Mouse (Mus musculus): ENCODE measurements around the gene Zbtb48. TPM values are rescaled to one million over a fixed set of nuclear protein-coding genes. Genes with fewer than 3 reads are reported as not detected.
A peak's percentile ranks its signal among the peaks of the same experiment; 100 is the strongest.

Gene Zbtb48
- total and polyA plus RNA-seq, 2 experiments from 2014 or later: 10.9 to 14.2 TPM

- ATAC-seq (no peak), DNase-seq (no peak)
- H3K27me3 ChIP-seq (ENCODE audit: insufficient read depth, low read length): no peaks in the 10 kb centered on the region
- no peak for TF ChIP-seq CTCF (IDR thresholded peaks at IDR 0.05; ENCODE audit: low read depth)
- no peak overlapping the region for H3K4me2 ChIP-seq (ENCODE audit: low read depth)
- H3K4me1 ChIP-seq (ENCODE audit: insufficient read depth): no peaks in the 10 kb centered on the region
- no peaks in the 10 kb centered on the region for H3K9me3 ChIP-seq (ENCODE audit: low read length)
- no peak overlapping the region for H3K4me3 ChIP-seq (ENCODE audit: low read depth, low read length)
- H3K9ac ChIP-seq: no peak overlapping the region
- 81% methylated on average over 3 of the region's 3 CpGs for WGBS
- no peaks in the 10 kb centered on the region for H3K36me3 ChIP-seq (ENCODE audit: insufficient read depth)
- H3K27ac ChIP-seq (ENCODE audit: low read depth, low read length): no peak overlapping the region
Measured at GRCm38 (mm10) chr4:152069245-152069644, 41.8 kb upstream of the Zbtb48 start.

DNA sequence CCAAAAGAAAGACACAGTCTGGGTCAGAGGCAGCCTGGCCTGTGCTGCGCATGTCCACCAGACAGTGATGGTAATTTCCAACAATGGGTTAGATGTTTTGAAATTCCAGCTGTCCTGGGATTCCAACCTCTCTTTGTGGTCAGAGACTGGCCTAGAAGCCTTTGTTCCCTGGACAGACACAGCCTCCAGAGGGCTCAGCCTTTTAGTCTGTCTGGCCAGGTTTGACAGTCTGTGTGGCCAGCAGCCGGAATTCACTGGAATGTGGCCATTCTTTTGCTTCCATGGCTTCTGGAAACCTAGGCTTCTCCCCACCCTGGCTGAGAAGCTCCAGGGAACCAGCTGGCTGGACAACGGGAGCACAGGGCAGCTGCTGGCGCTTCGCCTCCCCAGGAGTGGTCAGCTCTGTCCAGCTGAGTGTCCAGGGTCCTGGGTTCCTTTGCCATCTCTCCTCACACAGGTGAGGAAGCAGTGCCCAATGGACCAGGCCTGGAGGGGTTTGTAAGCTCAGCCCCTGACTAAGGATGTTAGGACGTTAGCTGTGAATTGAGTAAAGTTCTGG lies 40.8 kb upstream of the Zbtb48 start:
- Histone ChIP-seq H3K4me1 (ENCODE audit: insufficient read depth) (no peaks in the 10 kb centered on the region), H3K36me3 (ENCODE audit: insufficient read depth) (no peaks in the 10 kb centered on the region), H3K27me3 (ENCODE audit: insufficient read depth, low read length) (no peaks in the 10 kb centered on the region), H3K9ac (no peak overlapping the region), H3K4me3 (ENCODE audit: low read depth, low read length) (no peak overlapping the region), H3K9me3 (ENCODE audit: low read length) (no peaks in the 10 kb centered on the region), H3K27ac (ENCODE audit: low read depth, low read length) (no peak overlapping the region), H3K4me2 (ENCODE audit: low read depth) (no peak overlapping the region)
- 79% methylated on average over 6 of the region's 6 CpGs for WGBS
- no peak for DNase-seq
- TF ChIP-seq CTCF (IDR thresholded peaks at IDR 0.05; ENCODE audit: low read depth): no peak
- no peak for ATAC-seq

GRCm38 (mm10) chr4:152067280-152067679 lies 39.8 kb upstream of the Zbtb48 start:
- H3K4me2 ChIP-seq (ENCODE audit: low read depth): no peak overlapping the region
- ATAC-seq: no peak

GRCm38 (mm10) chr4:152062390-152063110 lies 35.1 kb upstream of the Zbtb48 start:
- ATAC-seq (0 out of 2 replicates have a peak, but pooled peaks have one; percentile 18), DNase-seq (no peak)
- Histone ChIP-seq H3K36me3 (ENCODE audit: insufficient read depth) (peaks cover 29% of the 10 kb centered on the region), H3K4me3 (ENCODE audit: low read depth, low read length) (no peak overlapping the region), H3K27me3 (ENCODE audit: insufficient read depth, low read length) (no peaks in the 10 kb centered on the region), H3K4me1 (ENCODE audit: insufficient read depth) (no peaks in the 10 kb centered on the region), H3K9ac (no peak overlapping the region), H3K4me2 (ENCODE audit: low read depth) (no peak overlapping the region), H3K9me3 (ENCODE audit: low read length) (no peaks in the 10 kb centered on the region), H3K27ac (ENCODE audit: low read depth, low read length) (no peak overlapping the region)
- TF ChIP-seq CTCF (IDR thresholded peaks at IDR 0.05; ENCODE audit: low read depth): no peak
- 79% methylated on average over 9 of the region's 9 CpGs for WGBS

More at GRCm38 (mm10) chr4:152067280-152067679, 39.8 kb upstream of the Zbtb48 start:
- Histone ChIP-seq H3K9me3 (ENCODE audit: low read length) (no peaks in the 10 kb centered on the region), H3K27me3 (ENCODE audit: insufficient read depth, low read length) (no peaks in the 10 kb centered on the region), H3K36me3 (ENCODE audit: insufficient read depth) (no peaks in the 10 kb centered on the region), H3K9ac (no peak overlapping the region), H3K27ac (ENCODE audit: low read depth, low read length) (no peak overlapping the region), H3K4me3 (ENCODE audit: low read depth, low read length) (no peak overlapping the region), H3K4me1 (ENCODE audit: insufficient read depth) (no peaks in the 10 kb centered on the region)
- TF ChIP-seq CTCF (IDR thresholded peaks at IDR 0.05; ENCODE audit: low read depth): no peak
- no peak for DNase-seq

- H3K9ac ChIP-seq: no peak overlapping the region
- H3K9me3 ChIP-seq (ENCODE audit: low read length): no peaks in the 10 kb centered on the region
- ATAC-seq: no peak
- H3K27ac ChIP-seq (ENCODE audit: low read depth, low read length): no peak overlapping the region
- peaks cover 75% of the 10 kb centered on the region for H3K36me3 ChIP-seq (ENCODE audit: insufficient read depth)
- TF ChIP-seq CTCF (IDR thresholded peaks at IDR 0.05; ENCODE audit: low read depth): no peak
- DNase-seq: no peak
- H3K27me3 ChIP-seq (ENCODE audit: insufficient read depth, low read length): no peaks in the 10 kb centered on the region
- H3K4me3 ChIP-seq (ENCODE audit: low read depth, low read length): no peak overlapping the region
- no peak overlapping the region for H3K4me2 ChIP-seq (ENCODE audit: low read depth)
- H3K4me1 ChIP-seq (ENCODE audit: insufficient read depth): peaks cover 8% of the 10 kb centered on the region; the same call in 1 of the 2 replicates
- 69% methylated on average over 6 of the region's 6 CpGs for WGBS
Measured at GRCm38 (mm10) chr4:152044609-152045008, 17.1 kb upstream of the Zbtb48 start.

DNA sequence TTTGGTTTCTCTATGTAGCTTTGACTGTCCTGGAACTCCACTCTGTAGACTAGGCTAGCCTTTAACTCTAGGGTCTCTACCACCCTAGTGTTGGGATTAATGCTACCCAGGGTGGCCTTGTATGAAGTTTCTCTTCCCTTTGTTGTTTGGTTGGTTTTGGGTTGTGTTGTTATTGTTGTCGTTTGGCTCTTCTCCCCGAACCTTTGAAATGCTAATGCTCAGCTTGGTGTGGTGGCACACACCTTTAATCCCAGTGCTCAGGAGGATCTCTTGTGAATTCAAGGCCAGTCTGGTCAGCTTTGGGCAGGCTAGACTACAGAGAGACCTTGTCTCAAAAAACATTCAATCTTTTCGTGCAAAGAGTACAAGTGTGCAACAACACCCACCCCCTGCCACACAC lies 15.7 kb upstream of the Zbtb48 start:
- H3K9ac ChIP-seq: no peak overlapping the region
- DNase-seq (no peak), ATAC-seq (no peak)
- WGBS: 85% methylated on average over 3 of the region's 3 CpGs
- H3K9me3 ChIP-seq (ENCODE audit: low read length): no peaks in the 10 kb centered on the region
- peaks cover 64% of the 10 kb centered on the region for H3K36me3 ChIP-seq (ENCODE audit: insufficient read depth)
- no peak overlapping the region for H3K27ac ChIP-seq (ENCODE audit: low read depth, low read length)
- H3K27me3 ChIP-seq (ENCODE audit: insufficient read depth, low read length): no peaks in the 10 kb centered on the region
- H3K4me2 ChIP-seq (ENCODE audit: low read depth): no peak overlapping the region
- no peak overlapping the region for H3K4me3 ChIP-seq (ENCODE audit: low read depth, low read length)
- no peak for TF ChIP-seq CTCF (IDR thresholded peaks at IDR 0.05; ENCODE audit: low read depth)
- peaks cover 11% of the 10 kb centered on the region; the same call in 1 of the 2 replicates for H3K4me1 ChIP-seq (ENCODE audit: insufficient read depth)

DNA sequence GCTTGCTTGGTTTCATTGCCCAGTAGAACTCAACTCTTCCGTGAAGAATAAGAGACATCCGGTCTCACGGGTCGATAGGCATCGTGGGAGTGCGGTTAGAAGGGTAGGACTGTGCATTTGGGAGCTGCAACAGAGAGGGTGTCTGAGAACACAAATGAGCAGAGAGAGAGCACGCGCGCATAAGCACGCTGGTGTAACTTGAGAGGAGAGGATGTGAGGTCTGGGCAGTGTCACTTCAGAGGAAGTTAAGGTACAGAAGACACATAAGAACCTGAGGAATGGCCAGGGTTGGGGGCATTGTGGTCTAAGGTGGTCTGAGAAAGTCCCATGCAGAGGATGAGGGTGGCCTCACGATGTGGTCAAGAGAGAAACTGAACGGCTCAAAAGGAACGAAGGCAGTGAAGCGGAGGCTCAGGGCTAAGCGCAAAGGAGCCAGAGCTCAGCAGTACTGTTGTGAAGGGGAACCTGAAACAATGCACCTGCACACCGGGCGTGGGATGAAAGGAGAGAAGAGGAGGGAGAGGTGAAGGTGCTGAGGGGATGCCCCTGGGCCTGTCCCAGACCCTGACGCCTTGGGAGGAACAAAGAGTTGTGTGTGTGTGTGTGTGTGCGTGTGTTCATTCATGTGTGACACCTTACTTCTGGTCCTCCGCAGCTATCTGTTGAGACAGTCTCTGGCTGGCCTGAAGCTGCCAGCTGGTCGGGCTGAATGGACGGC lies 14.6 kb upstream of the Zbtb48 start:
- 94% methylated on average over 22 of the region's 22 CpGs for WGBS
- no peak for DNase-seq
- TF ChIP-seq CTCF (IDR thresholded peaks at IDR 0.05; ENCODE audit: low read depth): no peak
- H3K4me1 ChIP-seq (ENCODE audit: insufficient read depth): peaks cover 11% of the 10 kb centered on the region; the same call in 1 of the 2 replicates
- peaks cover 53% of the 10 kb centered on the region for H3K36me3 ChIP-seq (ENCODE audit: insufficient read depth)
- no peaks in the 10 kb centered on the region for H3K27me3 ChIP-seq (ENCODE audit: insufficient read depth, low read length)
- no peak overlapping the region for H3K4me2 ChIP-seq (ENCODE audit: low read depth)
- no peak for ATAC-seq
- no peaks in the 10 kb centered on the region for H3K9me3 ChIP-seq (ENCODE audit: low read length)
- H3K9ac ChIP-seq: no peak overlapping the region
- H3K4me3 ChIP-seq (ENCODE audit: low read depth, low read length): no peak overlapping the region
- no peak overlapping the region for H3K27ac ChIP-seq (ENCODE audit: low read depth, low read length)

Measured in forebrain, postnatal 0 days (tissue).